Mouse (Mus musculus) left cerebral cortex, adult 9 months (tissue): ENCODE measurements at regions not wholly inside any gene's neighbourhood (a gene's known extent, or its start where the extent isn't known, plus 50 kb on each side); places are given as distances from the start of the nearest gene placed in this dataset.

Source experiments
- DNase-seq, 2 experiments: peaks; one replicate each; pipeline ENCODE4 v3.0.0; 2022; ENCODE audit warnings: low spot score in 2 of 2

- DNase-seq, result no peak
Observed at GRCm38 (mm10) chr3:131799774-131800173, 235.2 kb downstream of the Papss1 start.

- DNase-seq, result no peak
Observed at GRCm38 (mm10) chr3:131801551-131801950, 237.0 kb downstream of the Papss1 start.

GRCm38 (mm10) chr3:131802841-131803240 is 238.3 kb downstream of the Papss1 start:
- no peak for DNase-seq

GRCm38 (mm10) chr3:131808127-131808526 is 243.6 kb downstream of the Papss1 start:
- peak in 1 of 2 experiments; percentile 9 for DNase-seq

- DNase-seq, result peak in 1 of 2 experiments; percentile 22
Observed at GRCm38 (mm10) chr3:131812968-131813367, 248.4 kb downstream of the Papss1 start.

GRCm38 (mm10) chr3:131818806-131819205 is 254.2 kb downstream of the Papss1 start:
- no peak for DNase-seq

GRCm38 (mm10) chr3:131857442-131857841 is 227.7 kb upstream of the Dkk2 start:
- DNase-seq, result no peak

GRCm38 (mm10) chr3:131859083-131859482 is 226.0 kb upstream of the Dkk2 start:
- DNase-seq, result no peak

GRCm38 (mm10) chr3:131865106-131865505 is 220.0 kb upstream of the Dkk2 start:
- DNase-seq, result no peak

- DNase-seq, result no peak
Observed at GRCm38 (mm10) chr3:131867266-131867665, 217.8 kb upstream of the Dkk2 start.

GRCm38 (mm10) chr3:131868219-131868964 is 216.7 kb upstream of the Dkk2 start:
- no peak for DNase-seq

- no peak for DNase-seq
Observed at GRCm38 (mm10) chr3:131869306-131869705, 215.8 kb upstream of the Dkk2 start.

- DNase-seq, result no peak
Observed at GRCm38 (mm10) chr3:131882667-131883066, 202.4 kb upstream of the Dkk2 start.

GRCm38 (mm10) chr3:131886470-131886869 is 198.6 kb upstream of the Dkk2 start:
- DNase-seq, result no peak

- no peak for DNase-seq
Observed at GRCm38 (mm10) chr3:131886984-131887383, 198.1 kb upstream of the Dkk2 start.

- DNase-seq, result no peak
Observed at GRCm38 (mm10) chr3:131887670-131888069, 197.4 kb upstream of the Dkk2 start.

GRCm38 (mm10) chr3:131891941-131892340 is 193.2 kb upstream of the Dkk2 start:
- no peak for DNase-seq

GRCm38 (mm10) chr3:131893061-131893804 is 191.9 kb upstream of the Dkk2 start:
- no peak for DNase-seq

GRCm38 (mm10) chr3:131895057-131895456 is 190.0 kb upstream of the Dkk2 start:
- DNase-seq, result no peak

GRCm38 (mm10) chr3:131913534-131913933 is 171.6 kb upstream of the Dkk2 start:
- DNase-seq, result no peak

- DNase-seq, result no peak
Observed at GRCm38 (mm10) chr3:131914372-131914771, 170.7 kb upstream of the Dkk2 start.

- no peak for DNase-seq
Observed at GRCm38 (mm10) chr3:131914997-131915396, 170.1 kb upstream of the Dkk2 start.
